Mouse (Mus musculus) layer of hippocampus, postnatal 14 days (tissue): ENCODE results near the gene Dkk3. TPM values are rescaled to one million over a fixed set of nuclear protein-coding genes. Genes with fewer than 3 reads are reported as not detected.
A peak's percentile ranks its signal among the peaks of the same experiment; 100 is the strongest.

Experiments used
- DNase-seq, 2 experiments: peaks; one replicate each; pipeline ENCODE4 v3.0.0; 2021 to 2022; ENCODE audit warnings: low spot score in 2 of 2, mixed read lengths in 1 of 2
- long read RNA-seq, 2 experiments: library from polyadenylated mRNA; stranded (forward); transcript quantifications; one replicate each; pipeline ENCODE4 v2.0.0; 2021
- total RNA-seq, 2 experiments: library from RNA; stranded (reverse); gene quantifications; 2 replicates each; pipeline ENCODE4 v1.2.3; 2021

Dkk3 gene
- 100 to 1,000 TPM; 162 to 171 TPM for total RNA-seq
- long read RNA-seq, experiment 1, transcript Dkk3-201 (8 exons, 3,359 nt), result major isoform, 67 of 258 reads
- long read RNA-seq, experiment 1, partial matches to known transcripts, result 62 of 258 reads
- long read RNA-seq, experiment 1, other reads (novel, unspliced or antisense), result 129 of 258 reads
- long read RNA-seq, experiment 2, transcript Dkk3-201 (8 exons, 3,359 nt), result major isoform, 63 of 376 reads
- long read RNA-seq, experiment 2, partial matches to known transcripts, result 63 of 376 reads
- long read RNA-seq, experiment 2, other reads (novel, unspliced or antisense), result 250 of 376 reads

- no peak for DNase-seq
Observed at GRCm38 (mm10) chr7:112158942-112159341, at the start of gene Dkk3. TSS of gene Dkk3 (minus strand) at chr7:112159057.

GRCm38 (mm10) chr7:112207717-112208116 lies 48.9 kb upstream of the Dkk3 start:
- DNase-seq, result no peak

- no peak for DNase-seq
Observed at GRCm38 (mm10) chr7:112205513-112205912, 46.7 kb upstream of the Dkk3 start.

GRCm38 (mm10) chr7:112204380-112204963 lies 45.6 kb upstream of the Dkk3 start:
- no peak for DNase-seq

- no peak for DNase-seq
Observed at GRCm38 (mm10) chr7:112203937-112204336, 45.1 kb upstream of the Dkk3 start.

- no peak for DNase-seq
Observed at GRCm38 (mm10) chr7:112202843-112203242, 44.0 kb upstream of the Dkk3 start.

- no peak for DNase-seq
Observed at GRCm38 (mm10) chr7:112202194-112202593, 43.3 kb upstream of the Dkk3 start.

- DNase-seq, result no peak
Observed at GRCm38 (mm10) chr7:112200761-112201160, 41.9 kb upstream of the Dkk3 start.

- DNase-seq, result no peak
Observed at GRCm38 (mm10) chr7:112199343-112199742, 40.5 kb upstream of the Dkk3 start.

- no peak for DNase-seq
Observed at GRCm38 (mm10) chr7:112197461-112197860, 38.6 kb upstream of the Dkk3 start.

GRCm38 (mm10) chr7:112194286-112194685 lies 35.4 kb upstream of the Dkk3 start:
- no peak for DNase-seq

- DNase-seq, result no peak
Observed at GRCm38 (mm10) chr7:112192778-112193177, 33.9 kb upstream of the Dkk3 start.

- no peak for DNase-seq
Observed at GRCm38 (mm10) chr7:112192237-112192636, 33.4 kb upstream of the Dkk3 start.

- DNase-seq, result no peak
Observed at GRCm38 (mm10) chr7:112187536-112188459, 28.9 kb upstream of the Dkk3 start.

- no peak for DNase-seq
Observed at GRCm38 (mm10) chr7:112186871-112187270, 28.0 kb upstream of the Dkk3 start.

- no peak for DNase-seq
Observed at GRCm38 (mm10) chr7:112185226-112185745, 26.4 kb upstream of the Dkk3 start.

- DNase-seq, result no peak
Observed at GRCm38 (mm10) chr7:112184519-112185225, 25.8 kb upstream of the Dkk3 start.

- DNase-seq, result peak; percentile 95 to 96
Observed at GRCm38 (mm10) chr7:112183258-112183841, 24.5 kb upstream of the Dkk3 start.

- peak; percentile 83 to 88 for DNase-seq
Observed at GRCm38 (mm10) chr7:112180235-112180705, 21.4 kb upstream of the Dkk3 start.

- no peak for DNase-seq
Observed at GRCm38 (mm10) chr7:112176627-112177026, 17.8 kb upstream of the Dkk3 start.
